Mouse (Mus musculus) splenic B cell, adult 2 months (primary cell): ENCODE data around the gene Gm20897.
"Not testable (repeated sequence)": the region's sequence is repeated elsewhere in the genome, so short reads cannot be mapped to it uniquely, and the experiment has no call there.

Experiments used
- DNase-seq: peaks from one replicate; pipeline ENCODE4 v3.0.0-alpha.2; 2011; ENCODE audit warnings: low read depth, low spot score
- H3K27me3 ChIP-seq: 2 replicates; pipeline ENCODE4 v1.6.1; 2012; ENCODE audit warnings: mild to moderate bottlenecking, low read length, moderate library complexity, mixed read lengths; ENCODE audit not compliant: control insufficient read depth, poor library complexity, insufficient read depth, severe bottlenecking
- H3K36me3 ChIP-seq: 2 replicates; pipeline ENCODE4 v1.6.1; 2012; ENCODE audit warnings: mild to moderate bottlenecking, low read length, moderate library complexity, mixed read lengths; ENCODE audit not compliant: control insufficient read depth, poor library complexity, insufficient read depth, severe bottlenecking

The Gm20897 gene

DNA sequence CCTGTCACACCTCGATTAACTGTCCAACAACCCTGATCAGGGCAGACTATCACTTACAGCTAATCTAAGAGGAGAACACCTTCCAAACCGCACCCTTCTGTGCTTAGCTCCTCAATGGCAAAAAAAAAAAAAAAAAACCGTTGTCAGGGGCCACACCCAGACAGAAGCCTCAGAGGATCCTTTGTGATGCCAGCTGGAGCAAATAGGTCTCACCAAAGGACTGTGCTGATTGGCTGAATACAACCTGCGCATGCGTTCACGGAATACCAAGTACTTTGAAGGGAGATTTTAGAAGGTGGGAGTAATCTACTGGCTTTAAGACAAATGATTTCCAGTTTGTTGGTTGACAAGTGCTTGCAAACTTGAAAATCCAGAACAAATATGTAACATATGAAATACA lies at the start of gene Gm20897:
Gene Gm20897 (minus strand): TSS at position 101 of the 400 bp plus-strand sequence.
- not testable (repeated sequence) for DNase-seq, H3K27me3 ChIP-seq, H3K36me3 ChIP-seq
